Mouse (Mus musculus): ENCODE measurements around the gene Abhd14b. TPM values are rescaled to one million over a fixed set of nuclear protein-coding genes. Genes with fewer than 3 reads are reported as not detected.

Abhd14b gene
- polyA plus RNA-seq (2014; fragmentation: Nextera tagmentation; extraction: Ambion mirVana), result 3.9 and 4.5 TPM in 2 replicates

- under 1% methylated on average over 24 of the region's 24 CpGs for WGBS
- DNase-seq (ENCODE audit: low spot score, missing footprints) (peak; percentile 99), ATAC-seq (ENCODE audit: low FRiP score) (peak; percentile 82)
- H3K4me3 ChIP-seq (ENCODE audit: low read depth, low read length), result peak within 1 kb of the TSS; percentile 42
- H3K4me2 ChIP-seq, result peak within 1 kb of the TSS; percentile 80
- H3K4me1 ChIP-seq (ENCODE audit: control insufficient read depth, insufficient read depth, low read length), result peaks cover 30% of the 10 kb centered on the region
- H3K36me3 ChIP-seq (ENCODE audit: control insufficient read depth, insufficient read depth, low read length), result no peaks in the 10 kb centered on the region
- H3K27me3 ChIP-seq (ENCODE audit: control insufficient read depth, insufficient read depth, low read length), result no peaks in the 10 kb centered on the region
- H3K9ac ChIP-seq (ENCODE audit: low read length), result peak within 1 kb of the TSS; percentile 70
- peak within 1 kb of the TSS; percentile 32 for H3K27ac ChIP-seq (ENCODE audit: low read depth, low read length)
- no peaks in the 10 kb centered on the region for H3K9me3 ChIP-seq (ENCODE audit: control insufficient read depth, low read length)
Observed at GRCm38 (mm10) chr9:106447348-106447747, at the start of gene Abhd14b, which contains the start of gene Abhd14a. Gene Abhd14b (plus strand): TSS chr9:106447459. Gene Abhd14a (minus strand): TSS chr9:106447678.

GRCm38 (mm10) chr9:106397733-106398132, 49.5 kb upstream of the Abhd14b start:
- no peak overlapping the region for H3K9ac ChIP-seq (ENCODE audit: low read length)
- H3K4me1 ChIP-seq (ENCODE audit: control insufficient read depth, insufficient read depth, low read length), result peaks cover 8% of the 10 kb centered on the region
- H3K9me3 ChIP-seq (ENCODE audit: control insufficient read depth, low read length), result no peaks in the 10 kb centered on the region
- no peak overlapping the region for H3K4me3 ChIP-seq (ENCODE audit: low read depth, low read length)
- no peaks in the 10 kb centered on the region for H3K27me3 ChIP-seq (ENCODE audit: control insufficient read depth, insufficient read depth, low read length)
- H3K4me2 ChIP-seq, result no peak overlapping the region
- no peaks in the 10 kb centered on the region for H3K36me3 ChIP-seq (ENCODE audit: control insufficient read depth, insufficient read depth, low read length)
- H3K27ac ChIP-seq (ENCODE audit: low read depth, low read length), result no peak overlapping the region
- ATAC-seq (ENCODE audit: low FRiP score) (no peak), DNase-seq (ENCODE audit: low spot score, missing footprints) (no peak)
- WGBS, result 84% methylated on average over 4 of the region's 4 CpGs

- WGBS, result 82% methylated on average over 9 of the region's 9 CpGs
- ATAC-seq (ENCODE audit: low FRiP score), result no peak
- no peaks in the 10 kb centered on the region for H3K27me3 ChIP-seq (ENCODE audit: control insufficient read depth, insufficient read depth, low read length)
Observed at GRCm38 (mm10) chr9:106398667-106399311, 48.5 kb upstream of the Abhd14b start.

GRCm38 (mm10) chr9:106399808-106400207, 47.5 kb upstream of the Abhd14b start:
- WGBS, result 85% methylated on average over 3 of the region's 3 CpGs
- ATAC-seq (ENCODE audit: low FRiP score) (no peak), DNase-seq (ENCODE audit: low spot score, missing footprints) (no peak)

More at GRCm38 (mm10) chr9:106398667-106399311, 48.5 kb upstream of the Abhd14b start:
- peaks cover 8% of the 10 kb centered on the region for H3K4me1 ChIP-seq (ENCODE audit: control insufficient read depth, insufficient read depth, low read length)
- no peak overlapping the region for H3K9ac ChIP-seq (ENCODE audit: low read length)
- H3K4me2 ChIP-seq, result no peak overlapping the region
- H3K36me3 ChIP-seq (ENCODE audit: control insufficient read depth, insufficient read depth, low read length), result no peaks in the 10 kb centered on the region
- no peak overlapping the region for H3K4me3 ChIP-seq (ENCODE audit: low read depth, low read length)
- H3K9me3 ChIP-seq (ENCODE audit: control insufficient read depth, low read length), result no peaks in the 10 kb centered on the region
- no peak overlapping the region for H3K27ac ChIP-seq (ENCODE audit: low read depth, low read length)
- no peak for DNase-seq (ENCODE audit: low spot score, missing footprints)

GRCm38 (mm10) chr9:106402149-106402548, 45.1 kb upstream of the Abhd14b start:
- H3K9ac ChIP-seq (ENCODE audit: low read length), result no peak overlapping the region
- no peak overlapping the region for H3K27ac ChIP-seq (ENCODE audit: low read depth, low read length)
- H3K4me1 ChIP-seq (ENCODE audit: control insufficient read depth, insufficient read depth, low read length), result no peaks in the 10 kb centered on the region
- no peaks in the 10 kb centered on the region for H3K27me3 ChIP-seq (ENCODE audit: control insufficient read depth, insufficient read depth, low read length)
- DNase-seq (ENCODE audit: low spot score, missing footprints) (no peak), ATAC-seq (ENCODE audit: low FRiP score) (no peak)
- no peaks in the 10 kb centered on the region for H3K9me3 ChIP-seq (ENCODE audit: control insufficient read depth, low read length)
- WGBS, result 82% methylated on average over 5 of the region's 5 CpGs
- no peaks in the 10 kb centered on the region for H3K36me3 ChIP-seq (ENCODE audit: control insufficient read depth, insufficient read depth, low read length)
- no peak overlapping the region for H3K4me3 ChIP-seq (ENCODE audit: low read depth, low read length)
- H3K4me2 ChIP-seq, result no peak overlapping the region

More at GRCm38 (mm10) chr9:106399808-106400207, 47.5 kb upstream of the Abhd14b start:
- Histone ChIP-seq H3K9ac (ENCODE audit: low read length) (no peak overlapping the region), H3K4me3 (ENCODE audit: low read depth, low read length) (no peak overlapping the region), H3K27me3 (ENCODE audit: control insufficient read depth, insufficient read depth, low read length) (no peaks in the 10 kb centered on the region), H3K4me2 (no peak overlapping the region), H3K9me3 (ENCODE audit: control insufficient read depth, low read length) (no peaks in the 10 kb centered on the region), H3K36me3 (ENCODE audit: control insufficient read depth, insufficient read depth, low read length) (no peaks in the 10 kb centered on the region), H3K4me1 (ENCODE audit: control insufficient read depth, insufficient read depth, low read length) (peaks cover 6% of the 10 kb centered on the region), H3K27ac (ENCODE audit: low read depth, low read length) (no peak overlapping the region)

GRCm38 (mm10) chr9:106402607-106403375, 44.5 kb upstream of the Abhd14b start:
- no peaks in the 10 kb centered on the region for H3K27me3 ChIP-seq (ENCODE audit: control insufficient read depth, insufficient read depth, low read length)
- no peak for DNase-seq (ENCODE audit: low spot score, missing footprints)
- no peak overlapping the region for H3K9ac ChIP-seq (ENCODE audit: low read length)
- 85% methylated on average over 16 of the region's 16 CpGs for WGBS
- no peaks in the 10 kb centered on the region for H3K4me1 ChIP-seq (ENCODE audit: control insufficient read depth, insufficient read depth, low read length)
- no peaks in the 10 kb centered on the region for H3K36me3 ChIP-seq (ENCODE audit: control insufficient read depth, insufficient read depth, low read length)
- no peaks in the 10 kb centered on the region for H3K9me3 ChIP-seq (ENCODE audit: control insufficient read depth, low read length)
- ATAC-seq (ENCODE audit: low FRiP score), result no peak
- H3K4me2 ChIP-seq, result no peak overlapping the region
- H3K4me3 ChIP-seq (ENCODE audit: low read depth, low read length), result no peak overlapping the region
- no peak overlapping the region for H3K27ac ChIP-seq (ENCODE audit: low read depth, low read length)

- no peak for ATAC-seq (ENCODE audit: low FRiP score)
- H3K27ac ChIP-seq (ENCODE audit: low read depth, low read length), result no peak overlapping the region
- no peak overlapping the region for H3K4me2 ChIP-seq
Observed at GRCm38 (mm10) chr9:106405275-106405674, 42.0 kb upstream of the Abhd14b start.

GRCm38 (mm10) chr9:106406443-106407078, 40.7 kb upstream of the Abhd14b start:
- WGBS, result 60% methylated on average over 8 of the region's 8 CpGs
- no peak for DNase-seq (ENCODE audit: low spot score, missing footprints)
- Histone ChIP-seq H3K4me3 (ENCODE audit: low read depth, low read length) (no peak overlapping the region), H3K36me3 (ENCODE audit: control insufficient read depth, insufficient read depth, low read length) (no peaks in the 10 kb centered on the region), H3K4me2 (no peak overlapping the region), H3K27me3 (ENCODE audit: control insufficient read depth, insufficient read depth, low read length) (no peaks in the 10 kb centered on the region), H3K9me3 (ENCODE audit: control insufficient read depth, low read length) (no peaks in the 10 kb centered on the region), H3K9ac (ENCODE audit: low read length) (no peak overlapping the region), H3K27ac (ENCODE audit: low read depth, low read length) (no peak overlapping the region), H3K4me1 (ENCODE audit: control insufficient read depth, insufficient read depth, low read length) (no peaks in the 10 kb centered on the region)
- no peak for ATAC-seq (ENCODE audit: low FRiP score)

More at GRCm38 (mm10) chr9:106405275-106405674, 42.0 kb upstream of the Abhd14b start:
- no peaks in the 10 kb centered on the region for H3K36me3 ChIP-seq (ENCODE audit: control insufficient read depth, insufficient read depth, low read length)
- DNase-seq (ENCODE audit: low spot score, missing footprints), result no peak
- H3K9ac ChIP-seq (ENCODE audit: low read length), result no peak overlapping the region
- no peak overlapping the region for H3K4me3 ChIP-seq (ENCODE audit: low read depth, low read length)
- WGBS, result 47% methylated on average over 6 of the region's 6 CpGs
- H3K27me3 ChIP-seq (ENCODE audit: control insufficient read depth, insufficient read depth, low read length), result no peaks in the 10 kb centered on the region
- no peaks in the 10 kb centered on the region for H3K4me1 ChIP-seq (ENCODE audit: control insufficient read depth, insufficient read depth, low read length)
- no peaks in the 10 kb centered on the region for H3K9me3 ChIP-seq (ENCODE audit: control insufficient read depth, low read length)

- Histone ChIP-seq H3K36me3 (ENCODE audit: control insufficient read depth, insufficient read depth, low read length) (no peaks in the 10 kb centered on the region), H3K4me3 (ENCODE audit: low read depth, low read length) (no peak overlapping the region), H3K4me2 (no peak overlapping the region), H3K27ac (ENCODE audit: low read depth, low read length) (no peak overlapping the region), H3K27me3 (ENCODE audit: control insufficient read depth, insufficient read depth, low read length) (no peaks in the 10 kb centered on the region), H3K9me3 (ENCODE audit: control insufficient read depth, low read length) (no peaks in the 10 kb centered on the region), H3K9ac (ENCODE audit: low read length) (no peak overlapping the region), H3K4me1 (ENCODE audit: control insufficient read depth, insufficient read depth, low read length) (no peaks in the 10 kb centered on the region)
- no peak for ATAC-seq (ENCODE audit: low FRiP score)
- no peak for DNase-seq (ENCODE audit: low spot score, missing footprints)
- 98% methylated on average over 4 of the region's 4 CpGs for WGBS
Observed at GRCm38 (mm10) chr9:106409096-106409495, 38.2 kb upstream of the Abhd14b start.
